Mouse (Mus musculus) cerebellum, postnatal 14 days (tissue): ENCODE data around the gene Wnt10b.
"Not testable (repeated sequence)": the region's sequence is repeated elsewhere in the genome, so short reads cannot be mapped to it uniquely, and the experiment has no call there.

ENCODE experiments used
- DNase-seq, 2 experiments: peaks; one replicate each; pipeline ENCODE4 v3.0.0; 2021; ENCODE audit warnings: mixed read lengths in 2 of 2

Wnt10b gene

GRCm38 (mm10) chr15:98777762-98778161 lies at the start of gene Wnt10b:
TSS of gene Wnt10b (minus strand) at chr15:98778150.
- DNase-seq, result no peak

DNA sequence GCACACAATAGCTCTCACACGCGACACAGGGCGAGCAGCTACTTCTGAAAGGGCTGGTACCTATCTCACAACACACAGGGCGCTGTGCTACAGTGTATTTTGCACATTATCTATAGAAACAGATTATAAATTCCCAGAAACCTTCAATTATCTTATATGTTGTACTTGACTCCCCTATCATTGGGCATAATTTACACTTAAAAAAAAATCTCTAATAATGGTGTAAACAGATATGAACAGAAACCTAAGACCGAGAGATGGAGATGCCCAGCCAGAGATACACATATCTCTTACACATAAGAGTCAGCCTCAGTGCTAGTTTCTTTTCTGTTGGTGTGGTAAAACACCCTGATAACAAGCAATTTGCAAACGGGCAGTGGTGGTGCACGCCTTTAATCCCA lies 49.7 kb upstream of the Wnt10b start:
- DNase-seq, result no peak

DNA sequence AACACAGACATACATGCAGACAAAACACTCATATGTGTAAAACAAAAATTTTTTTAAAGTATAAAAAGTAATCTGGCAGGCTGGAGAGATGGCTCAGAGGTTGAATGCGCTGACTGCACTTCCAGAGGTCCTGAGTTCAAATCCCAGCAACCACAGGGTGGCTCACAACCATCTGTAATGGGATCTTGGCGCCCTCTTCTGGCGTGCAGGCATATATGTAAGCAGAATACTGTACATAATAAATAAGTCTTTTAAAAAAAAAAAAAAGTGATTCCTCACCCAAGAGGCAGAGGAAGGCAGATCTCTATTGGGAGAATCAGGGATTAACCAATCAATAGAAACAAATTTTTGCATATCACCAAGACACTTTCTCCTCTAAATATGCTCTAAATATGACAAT lies 45.5 kb upstream of the Wnt10b start:
- no peak for DNase-seq

DNA sequence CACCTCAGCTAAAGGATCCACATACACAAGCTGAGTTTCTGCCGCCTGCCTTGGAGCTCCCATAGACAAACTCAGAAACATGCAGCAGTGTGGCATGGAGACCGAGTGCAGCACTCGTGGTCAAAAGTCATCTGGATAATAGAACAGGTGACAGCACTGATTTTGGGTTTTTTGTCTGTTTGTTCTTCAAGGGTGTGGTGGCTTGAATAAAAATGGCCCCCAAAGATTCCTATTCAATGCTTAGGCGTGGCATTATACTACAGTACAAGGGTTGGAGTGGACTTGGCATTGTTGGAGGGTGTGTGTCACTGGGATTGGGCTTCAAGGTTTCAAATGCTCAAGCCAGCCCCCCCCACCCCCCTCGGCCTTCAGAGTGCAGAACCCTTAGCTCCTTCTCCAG lies 44.2 kb upstream of the Wnt10b start:
- DNase-seq, result no peak

- DNase-seq, result no peak
Observed at GRCm38 (mm10) chr15:98821403-98821802, 43.5 kb upstream of the Wnt10b start.

- DNase-seq, result no peak
Observed at GRCm38 (mm10) chr15:98820937-98821336, 43.0 kb upstream of the Wnt10b start.

DNA sequence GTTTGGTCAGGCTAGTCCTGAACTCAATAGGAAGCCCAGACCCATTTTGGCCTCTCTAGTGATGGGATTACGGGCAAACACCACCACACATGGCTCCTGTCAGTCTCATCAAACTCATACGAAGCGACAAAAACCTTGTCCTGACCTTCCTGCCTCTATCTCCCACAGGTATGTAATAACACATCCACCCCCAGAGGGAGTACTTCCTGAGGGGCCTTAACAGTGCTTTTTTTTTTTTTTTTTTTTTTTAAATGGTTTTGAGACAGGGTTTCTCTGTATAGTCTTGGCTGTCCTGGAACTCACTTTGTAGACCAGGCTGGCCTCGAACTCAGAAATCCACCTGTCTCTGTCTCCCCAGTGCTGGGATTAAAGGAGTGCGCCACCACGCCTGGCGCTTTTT lies 40.2 kb upstream of the Wnt10b start:
- DNase-seq, result no peak

GRCm38 (mm10) chr15:98812741-98813424 lies 34.9 kb upstream of the Wnt10b start:
- DNase-seq, result no peak

DNA sequence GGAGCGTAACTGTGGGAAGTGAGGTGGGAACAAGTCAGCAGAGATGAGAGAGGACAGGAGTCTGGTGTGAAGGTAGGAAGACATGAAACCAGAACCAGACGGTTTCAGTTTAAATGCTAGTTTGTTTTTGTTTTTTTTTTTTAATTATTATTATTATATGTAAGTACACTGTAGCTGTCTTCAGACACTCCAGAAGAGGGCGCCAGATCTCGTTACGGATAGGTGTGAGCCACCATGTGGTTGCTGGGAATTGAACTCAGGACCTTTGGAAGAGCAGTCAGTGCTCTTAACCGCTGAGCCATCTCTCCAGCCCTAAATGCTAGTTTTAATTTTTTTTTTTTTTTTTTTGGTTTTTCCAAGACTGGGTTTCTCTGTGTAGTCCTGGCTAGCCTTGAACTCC lies 32.3 kb upstream of the Wnt10b start:
- DNase-seq, result not testable (repeated sequence)

DNA sequence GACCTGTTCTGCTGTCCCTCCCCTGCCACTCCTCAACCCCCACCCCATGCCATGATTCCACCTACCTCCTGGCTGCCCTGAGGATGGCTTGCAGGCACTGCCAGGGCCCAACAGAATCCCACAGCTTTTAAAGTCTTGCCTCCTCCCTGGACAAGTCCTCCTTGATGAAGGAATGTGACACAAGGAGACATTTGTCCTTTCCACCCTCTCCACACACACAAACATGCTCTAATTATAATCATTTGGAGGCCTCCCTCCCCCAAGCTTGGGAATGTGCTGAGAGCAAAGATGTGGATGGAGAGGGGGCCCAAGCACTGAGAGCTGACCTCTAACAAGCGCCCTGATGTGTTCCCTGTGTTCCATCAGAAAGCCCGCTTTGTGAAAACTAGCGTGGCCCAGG lies 31.4 kb upstream of the Wnt10b start, which contains the start of gene Ddn:
Ddn (minus strand) TSS at position 101 of the 400 bp plus-strand sequence.
- no peak for DNase-seq

- DNase-seq, result no peak
Observed at GRCm38 (mm10) chr15:98808651-98809134, 30.7 kb upstream of the Wnt10b start.

DNA sequence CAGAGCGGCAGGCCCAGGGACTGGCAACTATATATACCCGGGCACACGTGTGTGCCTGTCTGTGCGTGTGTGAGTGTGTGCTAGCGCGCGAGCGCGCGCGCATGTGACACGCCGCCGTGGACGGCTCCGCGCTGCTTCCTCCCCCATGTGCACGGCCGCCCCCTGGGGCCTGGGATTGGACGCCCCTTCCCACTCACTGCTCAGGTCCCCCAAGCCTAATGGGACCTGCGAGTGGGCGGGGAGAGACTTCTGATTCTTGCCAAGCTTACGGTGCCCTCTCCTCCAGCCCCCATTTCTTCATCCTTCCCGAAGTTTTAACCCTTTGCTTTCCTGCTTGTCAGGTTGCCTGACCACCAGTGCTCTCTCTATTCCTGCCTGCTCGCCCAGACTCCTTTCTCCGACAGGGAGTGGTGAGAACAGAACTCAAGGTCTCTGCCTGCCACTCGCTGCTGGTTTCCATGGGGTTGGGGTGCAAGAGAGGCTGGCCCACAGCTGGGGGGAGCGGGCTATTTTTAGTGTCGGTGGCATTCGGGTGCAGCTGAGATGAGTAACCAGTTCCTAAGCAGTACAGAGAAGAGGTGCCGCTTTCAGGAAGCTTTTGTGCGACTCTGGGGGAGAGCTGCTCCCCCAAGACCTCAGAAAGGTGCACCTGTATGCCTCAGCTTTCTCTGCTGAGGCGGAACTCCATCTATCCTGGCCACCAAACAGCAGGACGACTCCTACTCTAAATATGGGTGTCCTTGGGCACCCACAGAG lies 30.1 kb upstream of the Wnt10b start:
- peak; percentile 53 to 77 for DNase-seq

- peak; percentile 19 to 31 for DNase-seq
Observed at GRCm38 (mm10) chr15:98806809-98807770, 29.1 kb upstream of the Wnt10b start.

- no peak for DNase-seq
Observed at GRCm38 (mm10) chr15:98806071-98806808, 28.3 kb upstream of the Wnt10b start.

DNA sequence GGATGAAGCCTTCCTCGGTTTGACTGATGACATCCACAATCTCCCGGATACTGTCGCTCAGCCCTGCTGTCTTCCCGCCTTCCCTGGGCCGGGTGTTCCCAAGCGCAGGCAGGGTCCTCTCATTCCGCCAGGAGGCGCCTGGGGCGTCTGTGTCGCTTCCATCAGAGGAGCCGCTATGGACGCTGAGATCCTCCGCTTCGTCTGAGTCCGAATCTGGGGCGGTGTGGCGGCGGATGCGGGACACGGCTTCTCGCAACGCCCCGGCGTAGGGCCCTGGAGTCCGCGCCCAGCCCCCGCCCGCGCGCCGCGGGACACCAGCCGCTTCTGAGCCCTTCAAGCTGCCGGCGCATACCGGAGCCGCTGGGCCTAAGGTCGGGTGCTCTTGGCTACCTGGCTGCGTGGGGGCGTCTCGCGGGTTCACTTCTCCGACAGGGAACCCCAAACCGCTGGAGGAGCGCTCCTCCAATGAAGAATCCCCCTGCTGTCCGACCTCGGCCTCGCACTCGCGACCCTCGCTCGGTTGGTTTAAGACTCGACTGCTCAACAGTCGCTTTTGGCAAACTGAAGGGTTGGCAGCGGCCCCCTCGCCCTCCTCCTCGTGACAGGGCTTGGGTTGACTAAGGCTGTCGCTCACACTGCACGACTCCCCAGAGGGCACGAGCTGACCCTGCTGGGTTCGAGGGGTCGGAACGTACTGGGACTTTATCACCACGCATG lies 27.5 kb upstream of the Wnt10b start:
- peak; percentile 76 to 81 for DNase-seq

GRCm38 (mm10) chr15:98804054-98804453 lies 26.1 kb upstream of the Wnt10b start:
- DNase-seq, result peak; percentile 95 to 96

DNA sequence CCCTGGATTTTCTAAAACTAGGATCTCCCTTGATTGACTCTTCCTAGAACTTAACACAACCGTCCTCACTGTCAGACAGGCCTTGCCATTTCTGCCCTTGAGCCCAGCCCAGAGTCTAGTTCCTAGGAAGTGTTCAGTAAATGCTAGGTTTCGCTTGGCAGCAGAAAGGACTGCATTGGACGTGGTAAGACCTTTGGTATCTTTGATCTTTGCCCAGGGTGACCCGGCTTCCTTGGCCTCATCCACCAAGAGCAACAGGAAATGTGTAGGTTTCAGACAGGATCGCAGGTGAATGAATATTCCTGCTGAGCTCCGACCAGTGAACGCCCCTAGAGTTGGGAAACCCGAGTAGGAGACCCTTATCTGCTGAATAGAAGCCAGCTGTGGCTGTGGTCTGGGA lies 25.0 kb upstream of the Wnt10b start:
- DNase-seq, result no peak

GRCm38 (mm10) chr15:98799396-98799795 lies 21.4 kb upstream of the Wnt10b start:
- DNase-seq, result peak; percentile 89 to 94

DNA sequence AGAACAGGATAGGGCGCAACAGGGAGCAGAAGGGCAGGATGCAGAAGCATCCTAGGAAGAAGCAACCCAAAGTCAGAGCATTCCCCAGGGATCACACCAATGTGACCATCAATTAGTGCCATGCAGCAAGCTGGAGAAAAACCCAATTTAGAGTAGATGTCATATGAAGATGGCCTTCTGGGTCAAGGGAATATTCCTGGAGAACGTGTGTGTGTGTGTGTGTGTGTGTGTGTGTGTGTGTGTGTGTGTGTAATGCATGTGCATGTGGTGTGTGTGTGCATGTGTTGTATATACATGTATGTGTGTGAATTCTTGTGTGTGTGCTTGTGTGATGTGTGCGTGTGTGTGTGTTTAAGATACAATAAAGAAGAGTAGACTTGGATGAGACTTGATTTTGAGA lies 21.0 kb upstream of the Wnt10b start:
- DNase-seq, result no peak

GRCm38 (mm10) chr15:98797835-98798492 lies 20.0 kb upstream of the Wnt10b start:
- no peak for DNase-seq
